Comparison of ENCODE assay signal across 8 mouse cellular contexts in genomic region chr9:89868093-89868729, GRCm38 (mm10). TPM values are rescaled to one million over a fixed set of nuclear protein-coding genes. Genes with fewer than 3 reads are reported as not detected.
DNase-seq lines count a peak whose midpoint lies in the region; ATAC-seq lines count a peak whose summit lies in the region.

No protein-coding gene starts in this region.

- peak; percentile 18 for DNase-seq in embryo, embryonic 10 days (ENCODE audit: low spot score)
- no peak for DNase-seq in embryo, embryonic 10.5 days (ENCODE audit: low spot score)
- no peak for DNase-seq in midbrain, embryonic 11.5 days (ENCODE audit: low spot score, missing footprints)
- DNase-seq in retina, embryonic 14.5 days (ENCODE audit: low spot score) = no peak
- no peak for DNase-seq in spleen, adult 12 weeks (ENCODE audit: low spot score)

- peak overlapping the region; percentile 43 for H3K4me2 ChIP-seq in embryonic facial prominence, embryonic 13.5 days
- H3K4me2 ChIP-seq in kidney, embryonic 14.5 days (replicated peaks; ENCODE audit: low read depth, low read length) = peak overlapping the region; percentile 31; the same call in 1 of the 2 replicates
- H3K4me2 ChIP-seq in midbrain, embryonic 11.5 days = peak overlapping the region; percentile 6; the same call in 1 of the 2 replicates

- H3K4me1 ChIP-seq in embryonic facial prominence, embryonic 13.5 days = no peaks in the 10 kb centered on the region
- no peaks in the 10 kb centered on the region for H3K4me1 ChIP-seq in kidney, embryonic 14.5 days (ENCODE audit: control insufficient read depth, insufficient read depth, low read length)
- no peaks in the 10 kb centered on the region for H3K4me1 ChIP-seq in midbrain, embryonic 11.5 days (ENCODE audit: control insufficient read depth, insufficient read depth, low read length)

- H3K27ac ChIP-seq in embryonic facial prominence, embryonic 13.5 days = no peak overlapping the region
- H3K27ac ChIP-seq in kidney, embryonic 14.5 days (ENCODE audit: low read depth, low read length) = no peak overlapping the region
- no peak overlapping the region for H3K27ac ChIP-seq in midbrain, embryonic 11.5 days (ENCODE audit: low read depth, low read length)

- ATAC-seq in embryonic facial prominence, embryonic 13.5 days (ENCODE audit: insufficient number of reproducible peaks, insufficient read depth, low FRiP score, low TSS enrichment, low read depth) = no peak
- peak; percentile 62; the same call in 1 of the 2 replicates for ATAC-seq in kidney, embryonic 14.5 days (ENCODE audit: low FRiP score, low TSS enrichment)
- ATAC-seq in midbrain, embryonic 11.5 days (ENCODE audit: low FRiP score) = peak; percentile 66
- ATAC-seq in CD4-positive, CD25-positive, alpha-beta regulatory T cell, adult 4 months = no peak

- no peak overlapping the region for H3K9ac ChIP-seq in embryonic facial prominence, embryonic 13.5 days
- no peak overlapping the region for H3K9ac ChIP-seq in kidney, embryonic 14.5 days (ENCODE audit: low read depth, low read length)
- no peak overlapping the region for H3K9ac ChIP-seq in midbrain, embryonic 11.5 days (ENCODE audit: low read length)

- no peaks in the 10 kb centered on the region for H3K36me3 ChIP-seq in embryonic facial prominence, embryonic 13.5 days
- H3K36me3 ChIP-seq in kidney, embryonic 14.5 days (ENCODE audit: control insufficient read depth, insufficient read depth, low read length) = no peaks in the 10 kb centered on the region
- H3K36me3 ChIP-seq in midbrain, embryonic 11.5 days (ENCODE audit: control insufficient read depth, insufficient read depth, low read length) = no peaks in the 10 kb centered on the region

- peak overlapping the region; percentile 17 for H3K4me3 ChIP-seq in embryonic facial prominence, embryonic 13.5 days
- no peak overlapping the region for H3K4me3 ChIP-seq in kidney, embryonic 14.5 days (ENCODE audit: low read length)
- H3K4me3 ChIP-seq in midbrain, embryonic 11.5 days (ENCODE audit: low read depth, low read length) = no peak overlapping the region

- peaks cover 80% of the 10 kb centered on the region for H3K27me3 ChIP-seq in embryonic facial prominence, embryonic 13.5 days
- H3K27me3 ChIP-seq in kidney, embryonic 14.5 days (ENCODE audit: control insufficient read depth, insufficient read depth, low read length) = peaks cover 35% of the 10 kb centered on the region
- peaks cover 11% of the 10 kb centered on the region; the same call in 1 of the 2 replicates for H3K27me3 ChIP-seq in midbrain, embryonic 11.5 days (ENCODE audit: control insufficient read depth, insufficient read depth, low read length)

- 2% methylated on average over 16 of the region's 16 CpGs for WGBS in embryonic facial prominence, embryonic 13.5 days
- 2% methylated on average over 16 of the region's 16 CpGs for WGBS in kidney, embryonic 14.5 days
- WGBS in midbrain, embryonic 11.5 days = 4% methylated on average over 16 of the region's 16 CpGs

- H3K9me3 ChIP-seq in embryonic facial prominence, embryonic 13.5 days = no peaks in the 10 kb centered on the region
- no peaks in the 10 kb centered on the region for H3K9me3 ChIP-seq in kidney, embryonic 14.5 days (ENCODE audit: control insufficient read depth, low read length)
- no peaks in the 10 kb centered on the region for H3K9me3 ChIP-seq in midbrain, embryonic 11.5 days (ENCODE audit: control insufficient read depth, low read length)

RNA-seq across cellular contexts. Expression of gene Rasgrf1, which starts 41.5 kb away (rescaled TPM):
- polyA plus RNA-seq in embryonic facial prominence, embryonic 13.5 days (2015; fragmentation: Nextera tagmentation; extraction: Ambion mirVana) = 0.63 and 0.80 TPM in 2 replicates
- 0.11 and 0.59 TPM in 2 replicates for polyA plus RNA-seq in kidney, embryonic 14.5 days (2014; fragmentation: Nextera tagmentation; extraction: Ambion mirVana)
- 0.07 and 0.18 TPM in 2 replicates for polyA plus RNA-seq in midbrain, embryonic 11.5 days (2014; fragmentation: Nextera tagmentation; extraction: Ambion mirVana)
- under 1 TPM; 0.28 to 0.95 TPM for polyA plus RNA-seq in CD4-positive, CD25-positive, alpha-beta regulatory T cell, adult 4 months (2017; shearing (Covaris generic))

Comparison
In these comparisons a context has a peak if more than half of its experiments do, and no peak if none do; other contexts are left out.
1. ATAC-seq: peak in kidney, embryonic 14.5 days (single experiment) and midbrain, embryonic 11.5 days (single experiment); none in embryonic facial prominence, embryonic 13.5 days (single experiment) and CD4-positive, CD25-positive, alpha-beta regulatory T cell, adult 4 months (single experiment).
2. Peak in every context shown above with its lines, with median percentiles within 50 percentile points of each other: H3K4me2 ChIP-seq.